Mouse (Mus musculus): Measurements from ENCODE around the gene Acin1. TPM values are rescaled to one million over a fixed set of nuclear protein-coding genes. Genes with fewer than 3 reads are reported as not detected.
A peak's percentile ranks its signal among the peaks of the same experiment; 100 is the strongest.

Gene Acin1
- 171 and 181 TPM in 2 replicates for polyA plus RNA-seq (2015; fragmentation: Nextera tagmentation; extraction: Ambion mirVana)

GRCm38 (mm10) chr14:54686522-54687143 is at the start of gene Acin1:
Gene Acin1, minus strand, starts transcription at chr14:54686931.
- H3K9ac ChIP-seq (replicated peaks), result peak within 1 kb of the TSS; percentile 96
- no peaks in the 10 kb centered on the region for H3K27me3 ChIP-seq
- under 1% methylated on average over 44 of the region's 44 CpGs for WGBS
- peaks cover 37% of the 10 kb centered on the region for H3K4me1 ChIP-seq
- peaks cover 34% of the 10 kb centered on the region for H3K36me3 ChIP-seq
- H3K4me2 ChIP-seq (replicated peaks), result peak within 1 kb of the TSS; percentile 80
- peak; percentile 98 for ATAC-seq (replicated peaks)
- no peaks in the 10 kb centered on the region for H3K9me3 ChIP-seq
- peak within 1 kb of the TSS; percentile 94 for H3K27ac ChIP-seq (replicated peaks)
- peak within 1 kb of the TSS; percentile 83 for H3K4me3 ChIP-seq

DNA sequence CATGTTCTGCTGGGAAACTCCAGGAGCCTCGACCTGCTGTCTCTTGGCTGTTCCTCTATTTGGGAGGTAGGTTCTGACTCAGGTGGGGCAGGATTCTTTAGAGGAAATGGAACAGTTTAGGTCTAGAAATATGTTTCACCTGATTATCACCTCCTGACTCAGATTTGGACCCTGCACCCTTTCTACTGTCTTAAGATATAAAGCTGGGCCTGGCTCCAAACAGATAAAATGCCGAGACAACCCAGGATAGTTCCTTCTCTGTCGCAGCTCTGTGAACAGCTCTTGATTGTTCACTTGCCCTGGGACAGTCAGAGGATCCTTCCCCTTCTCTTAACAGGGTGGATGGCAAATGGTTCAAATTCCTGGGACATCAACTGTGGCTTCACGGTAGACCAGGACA is 48.5 kb upstream of the Acin1 start:
- Histone ChIP-seq H3K9me3 (no peaks in the 10 kb centered on the region), H3K36me3 (no peaks in the 10 kb centered on the region), H3K27ac (replicated peaks) (no peak overlapping the region), H3K4me1 (peaks cover 17% of the 10 kb centered on the region; the same call in 1 of the 2 replicates), H3K27me3 (no peaks in the 10 kb centered on the region), H3K4me2 (replicated peaks) (no peak overlapping the region), H3K9ac (replicated peaks) (no peak overlapping the region), H3K4me3 (no peak overlapping the region)
- 91% methylated on average over 4 of the region's 4 CpGs for WGBS
- no peak for ATAC-seq (replicated peaks)

DNA sequence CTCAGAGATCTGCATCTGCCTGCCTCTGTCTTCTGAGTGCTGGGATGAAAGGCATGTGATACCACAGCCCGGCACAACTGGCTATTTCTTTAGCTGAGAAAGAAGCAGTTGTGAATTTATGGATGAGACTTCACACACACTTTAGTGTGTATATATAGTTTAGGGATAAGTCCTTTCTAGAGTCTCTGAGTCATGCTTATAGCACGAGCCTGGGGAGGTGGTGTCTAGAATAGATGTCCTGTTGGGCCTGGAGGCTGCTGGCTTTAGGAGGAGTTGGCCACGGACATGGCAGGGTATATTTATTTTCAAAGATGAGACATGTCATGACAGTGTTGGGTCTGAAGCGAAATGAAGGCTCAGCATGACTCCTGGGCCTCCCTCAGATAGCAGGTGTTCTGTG is 47.3 kb upstream of the Acin1 start:
- H3K9me3 ChIP-seq, result no peaks in the 10 kb centered on the region
- H3K9ac ChIP-seq (replicated peaks), result no peak overlapping the region
- H3K36me3 ChIP-seq, result no peaks in the 10 kb centered on the region
- no peaks in the 10 kb centered on the region for H3K27me3 ChIP-seq
- ATAC-seq (replicated peaks), result no peak
- 76% methylated on average over 4 of the region's 4 CpGs for WGBS
- peaks cover 23% of the 10 kb centered on the region for H3K4me1 ChIP-seq
- H3K4me3 ChIP-seq, result no peak overlapping the region
- no peak overlapping the region for H3K4me2 ChIP-seq (replicated peaks)
- no peak overlapping the region for H3K27ac ChIP-seq (replicated peaks)

- no peak for ATAC-seq (replicated peaks)
These were observed 45.5 kb upstream of the Acin1 start for GRCm38 (mm10) chr14:54732206-54732605.

GRCm38 (mm10) chr14:54730305-54730704 is 43.6 kb upstream of the Acin1 start:
- Histone ChIP-seq H3K9ac (replicated peaks) (no peak overlapping the region), H3K4me1 (peaks cover 9% of the 10 kb centered on the region), H3K36me3 (no peaks in the 10 kb centered on the region), H3K27ac (replicated peaks) (peak overlapping the region; percentile 14), H3K4me2 (replicated peaks) (no peak overlapping the region), H3K9me3 (no peaks in the 10 kb centered on the region), H3K27me3 (no peaks in the 10 kb centered on the region), H3K4me3 (no peak overlapping the region)
- peak; percentile 61; the same call in 1 of the 2 replicates for ATAC-seq (replicated peaks)
- WGBS, result 65% methylated on average over 6 of the region's 6 CpGs

More at GRCm38 (mm10) chr14:54732206-54732605, 45.5 kb upstream of the Acin1 start:
- H3K36me3 ChIP-seq, result no peaks in the 10 kb centered on the region
- H3K27me3 ChIP-seq, result no peaks in the 10 kb centered on the region
- H3K27ac ChIP-seq (replicated peaks), result no peak overlapping the region
- no peak overlapping the region for H3K4me2 ChIP-seq (replicated peaks)
- H3K4me1 ChIP-seq, result peaks cover 16% of the 10 kb centered on the region
- H3K9ac ChIP-seq (replicated peaks), result no peak overlapping the region
- no peaks in the 10 kb centered on the region for H3K9me3 ChIP-seq
- no peak overlapping the region for H3K4me3 ChIP-seq
- 88% methylated on average over 8 of the region's 8 CpGs for WGBS

DNA sequence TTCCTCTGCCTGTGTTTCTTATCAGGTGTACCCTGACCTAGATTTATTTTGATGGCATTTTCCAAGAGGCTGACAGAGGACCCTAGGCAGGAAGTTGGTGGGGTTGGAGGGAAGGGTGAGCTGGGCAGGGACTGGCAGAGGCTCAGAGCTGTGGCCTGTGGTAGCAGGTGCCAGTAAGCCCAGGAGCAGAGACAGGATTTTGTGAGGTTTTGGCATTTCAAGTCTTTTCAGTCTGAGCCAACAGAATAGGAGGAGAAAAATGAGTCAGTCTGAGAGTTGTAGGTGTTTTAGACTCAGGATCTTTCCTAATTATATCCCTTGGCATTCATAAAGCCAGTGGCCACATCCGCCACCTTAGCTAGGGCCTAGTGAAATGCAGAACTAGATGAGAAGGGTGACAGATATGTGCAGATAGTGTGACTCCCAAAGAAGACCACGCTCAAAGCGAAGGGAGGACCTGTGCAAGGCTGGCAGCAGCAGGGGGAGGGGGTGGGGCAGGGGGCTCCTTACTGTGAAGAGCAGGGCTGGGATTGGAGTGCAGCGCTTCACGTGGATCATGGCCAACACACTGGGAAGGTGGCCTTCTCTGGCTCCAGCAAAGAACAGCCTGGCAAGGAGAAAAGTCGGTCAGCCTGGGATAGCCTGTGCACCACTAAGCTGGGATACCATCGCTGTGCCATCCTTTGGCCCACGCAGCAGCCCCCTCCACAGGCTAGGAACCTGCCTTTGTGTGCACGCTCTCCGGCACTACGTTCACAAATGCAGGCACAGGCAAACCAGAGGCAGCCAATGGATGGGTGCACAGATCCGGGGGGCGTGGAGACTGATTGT is 42.3 kb upstream of the Acin1 start:
- Histone ChIP-seq H3K4me3 (no peak overlapping the region), H3K36me3 (no peaks in the 10 kb centered on the region), H3K27ac (replicated peaks) (peak overlapping the region; percentile 61), H3K9ac (replicated peaks) (no peak overlapping the region), H3K9me3 (no peaks in the 10 kb centered on the region), H3K4me1 (peaks cover 9% of the 10 kb centered on the region), H3K27me3 (no peaks in the 10 kb centered on the region), H3K4me2 (replicated peaks) (peak overlapping the region; percentile 13)
- WGBS, result 56% methylated on average over 13 of the region's 13 CpGs
- ATAC-seq (replicated peaks), result peak; percentile 58; the same call in 1 of the 2 replicates

- no peak overlapping the region for H3K9ac ChIP-seq (replicated peaks)
- H3K9me3 ChIP-seq, result no peaks in the 10 kb centered on the region
- no peak overlapping the region for H3K4me3 ChIP-seq
- H3K4me2 ChIP-seq (replicated peaks), result no peak overlapping the region
- no peak for ATAC-seq (replicated peaks)
- H3K27ac ChIP-seq (replicated peaks), result no peak overlapping the region
- H3K36me3 ChIP-seq, result no peaks in the 10 kb centered on the region
- no peaks in the 10 kb centered on the region for H3K27me3 ChIP-seq
- WGBS, result 82% methylated on average over 5 of the region's 5 CpGs
- H3K4me1 ChIP-seq, result peaks cover 9% of the 10 kb centered on the region
These were observed 40.8 kb upstream of the Acin1 start for GRCm38 (mm10) chr14:54727565-54727964.

- 0 out of 2 replicates have a peak, but pooled peaks cover under 1% of the 10 kb centered on the region for H3K4me1 ChIP-seq
- no peak overlapping the region for H3K9ac ChIP-seq (replicated peaks)
- H3K4me3 ChIP-seq, result no peak overlapping the region
- ATAC-seq (replicated peaks), result no peak
- H3K36me3 ChIP-seq, result no peaks in the 10 kb centered on the region
- no peak overlapping the region for H3K27ac ChIP-seq (replicated peaks)
- no peaks in the 10 kb centered on the region for H3K27me3 ChIP-seq
- no peaks in the 10 kb centered on the region for H3K9me3 ChIP-seq
- H3K4me2 ChIP-seq (replicated peaks), result no peak overlapping the region
- WGBS, result 85% methylated on average over 6 of the region's 6 CpGs
These were observed 37.3 kb upstream of the Acin1 start for GRCm38 (mm10) chr14:54724049-54724448.

GRCm38 (mm10) chr14:54721711-54722110 is 35.0 kb upstream of the Acin1 start:
- 84% methylated on average over 10 of the region's 10 CpGs for WGBS

DNA sequence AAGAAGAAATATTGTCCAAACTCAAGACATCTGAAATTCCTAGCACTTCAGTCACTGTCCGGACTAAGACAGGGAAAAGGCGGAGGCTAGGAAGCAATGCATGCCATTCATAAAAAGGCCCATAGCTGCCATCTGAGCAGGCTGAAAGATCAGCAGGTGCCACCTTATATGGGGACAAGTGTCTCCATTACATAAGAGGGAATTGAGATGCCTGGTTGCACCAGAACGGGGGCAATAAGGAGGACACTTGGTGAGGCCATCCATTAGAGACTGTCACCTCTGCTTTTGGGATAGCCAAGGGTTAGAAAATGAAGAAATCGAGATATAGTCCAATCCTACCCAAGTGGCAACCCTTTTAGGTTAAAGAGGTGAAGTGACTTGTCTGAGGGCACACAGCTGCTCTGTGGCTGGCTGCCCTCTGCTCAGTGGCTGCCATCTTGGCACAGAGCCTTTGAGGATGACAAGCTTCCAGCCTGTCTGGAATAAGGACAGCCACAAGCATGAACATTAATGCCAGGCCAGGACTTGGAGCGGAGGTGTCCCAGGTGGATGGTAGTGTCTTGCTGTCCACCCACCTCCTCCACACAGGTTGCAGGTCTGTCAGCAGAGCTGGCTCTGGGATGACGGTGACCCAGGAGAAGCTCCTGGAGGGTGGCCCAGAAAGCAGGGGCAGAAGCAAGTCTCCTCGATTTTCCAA is 34.1 kb upstream of the Acin1 start:
- no peaks in the 10 kb centered on the region for H3K36me3 ChIP-seq
- 87% methylated on average over 7 of the region's 7 CpGs for WGBS
- H3K9ac ChIP-seq (replicated peaks), result no peak overlapping the region
- H3K9me3 ChIP-seq, result no peaks in the 10 kb centered on the region
- no peak overlapping the region for H3K27ac ChIP-seq (replicated peaks)
- H3K4me1 ChIP-seq, result no peaks in the 10 kb centered on the region
- H3K4me3 ChIP-seq, result no peak overlapping the region
- ATAC-seq (replicated peaks), result no peak
- no peaks in the 10 kb centered on the region for H3K27me3 ChIP-seq
- H3K4me2 ChIP-seq (replicated peaks), result no peak overlapping the region

More at GRCm38 (mm10) chr14:54721711-54722110, 35.0 kb upstream of the Acin1 start:
- Histone ChIP-seq H3K27me3 (no peaks in the 10 kb centered on the region), H3K9ac (replicated peaks) (no peak overlapping the region), H3K36me3 (no peaks in the 10 kb centered on the region), H3K4me1 (no peaks in the 10 kb centered on the region), H3K27ac (replicated peaks) (no peak overlapping the region), H3K4me3 (no peak overlapping the region), H3K9me3 (no peaks in the 10 kb centered on the region), H3K4me2 (replicated peaks) (no peak overlapping the region)
- ATAC-seq (replicated peaks), result no peak

- ATAC-seq (replicated peaks), result no peak
- WGBS, result 92% methylated on average over 11 of the region's 11 CpGs
- Histone ChIP-seq H3K9me3 (no peaks in the 10 kb centered on the region), H3K27ac (replicated peaks) (no peak overlapping the region), H3K4me3 (no peak overlapping the region), H3K4me1 (peaks cover under 1% of the 10 kb centered on the region; the same call in 1 of the 2 replicates), H3K36me3 (no peaks in the 10 kb centered on the region), H3K4me2 (replicated peaks) (no peak overlapping the region), H3K9ac (replicated peaks) (no peak overlapping the region), H3K27me3 (no peaks in the 10 kb centered on the region)
These were observed 33.3 kb upstream of the Acin1 start for GRCm38 (mm10) chr14:54720041-54720440.

DNA sequence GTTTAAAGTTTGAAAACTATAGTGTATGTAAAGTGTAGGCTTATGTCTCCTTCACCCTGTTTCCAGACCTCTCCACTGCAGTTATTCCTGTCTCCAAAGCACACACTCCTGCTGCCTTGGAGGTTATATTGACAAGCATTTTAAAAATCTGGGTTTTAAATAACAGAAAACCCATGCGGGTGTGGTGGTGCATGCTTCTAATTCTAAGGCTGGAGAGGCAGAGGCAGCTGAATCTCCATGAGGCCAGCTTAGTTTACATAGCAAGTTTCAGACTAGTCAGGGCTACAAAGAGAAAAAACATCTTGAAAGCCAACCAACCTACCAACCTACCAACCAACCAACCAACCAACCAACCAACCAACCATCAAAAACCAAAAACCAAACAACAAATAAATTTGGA is 28.7 kb upstream of the Acin1 start:
- no peak for ATAC-seq (replicated peaks)
- Histone ChIP-seq H3K4me1 (peaks cover 12% of the 10 kb centered on the region), H3K36me3 (no peaks in the 10 kb centered on the region), H3K4me3 (no peak overlapping the region), H3K9me3 (no peaks in the 10 kb centered on the region), H3K4me2 (replicated peaks) (peak overlapping the region; percentile 85; the same call in 1 of the 2 replicates), H3K27me3 (no peaks in the 10 kb centered on the region), H3K27ac (replicated peaks) (no peak overlapping the region), H3K9ac (replicated peaks) (no peak overlapping the region)
- WGBS, result 72% methylated on average over 1 of the region's 1 CpGs

Measured in forebrain, embryonic 15.5 days (tissue).